Mouse (Mus musculus) neutrophil, adult 59 days (primary cell): ENCODE data around the gene Ttc28. TPM values are rescaled to one million over a fixed set of nuclear protein-coding genes. Genes with fewer than 3 reads are reported as not detected.

ENCODE experiments used
- total RNA-seq, 2 experiments: library from RNA; stranded (reverse); gene quantifications; 1 replicate in 1 of 2; 2 replicates in 1 of 2; pipeline ENCODE4 v1.2.4; 2023

Ttc28 gene
- total RNA-seq: 1 to 10 TPM in 1 of 2 experiments, under 1 TPM in 1; 0.73 to 1.6 TPM

GRCm38 (mm10) chr5:110879584-110880374, at the start of gene Ttc28:
Ttc28 (plus strand) TSS chr5:110879803.

GRCm38 (mm10) chr5:110839678-110840365, 39.8 kb upstream of the Ttc28 start, which contains the start of the genes Hscb and Chek2:
Hscb (minus strand) TSS chr5:110839777.
Chek2 (plus strand) TSS chr5:110839979.

GRCm38 (mm10) chr5:111330417-111331098, 451.0 kb downstream of the Ttc28 start, which contains the start of gene Pitpnb:
Pitpnb (plus strand) TSS chr5:111330763.

Other genes with a start within 250 kb of the Ttc28 start
- 10 to 100 TPM; 24.5 to 25.0 TPM for gene Noc4l, start 226.4 kb upstream of the Ttc28 start, total RNA-seq
- gene Ddx51, start 226.4 kb upstream of the Ttc28 start, total RNA-seq: 10 to 100 TPM; 15.0 to 23.7 TPM
- 100 to 1,000 TPM; 105 to 115 TPM for gene Ep400, start 109.1 kb upstream of the Ttc28 start, total RNA-seq
- gene Pus1, start 99.1 kb upstream of the Ttc28 start, total RNA-seq: 10 to 100 TPM; 11.1 to 15.6 TPM
- 100 to 1,000 TPM in 1 of 2 experiments, 10 to 100 TPM in 1; 90.6 to 100 TPM for gene Ulk1, start 69.7 kb upstream of the Ttc28 start, total RNA-seq
- gene Hscb, start 40.0 kb upstream of the Ttc28 start, total RNA-seq: 10 to 100 TPM in 1 of 2 experiments, 1 to 10 TPM in 1; 8.8 to 13.1 TPM
- gene Chek2, start 39.8 kb upstream of the Ttc28 start, total RNA-seq: 10 to 100 TPM in 1 of 2 experiments, 1 to 10 TPM in 1; 9.7 to 12.7 TPM